Mouse (Mus musculus): ENCODE data around the gene Evi5. TPM values are rescaled to one million over a fixed set of nuclear protein-coding genes. Genes with fewer than 3 reads are reported as not detected.
A peak's percentile ranks its signal among the peaks of the same experiment; 100 is the strongest.

Evi5 gene
- polyA plus RNA-seq, 1 experiment from 2014 or later = 55.0 TPM

- Histone ChIP-seq H3K36me3 (no peaks in the 10 kb centered on the region), H3K9me3 (no peaks in the 10 kb centered on the region), H3K4me3 (peak within 1 kb of the TSS; percentile 25), H3K9ac (no peak within 1 kb of the TSS), H3K4me2 (peak within 1 kb of the TSS; percentile 43), H3K4me1 (replicated peaks) (peaks cover 51% of the 10 kb centered on the region), H3K27me3 (peaks cover 96% of the 10 kb centered on the region), H3K27ac (no peak within 1 kb of the TSS)
- peak; percentile 50; the same call in 1 of the 2 replicates for ATAC-seq (ENCODE audit: low FRiP score)
- 1% methylated on average over 41 of the region's 41 CpGs for WGBS
These were observed 149.3 kb downstream of the Evi5 start, which contains the start of gene Gfi1 for GRCm38 (mm10) chr5:107725435-107726261. Gfi1 (minus strand) TSS chr5:107726036.

DNA sequence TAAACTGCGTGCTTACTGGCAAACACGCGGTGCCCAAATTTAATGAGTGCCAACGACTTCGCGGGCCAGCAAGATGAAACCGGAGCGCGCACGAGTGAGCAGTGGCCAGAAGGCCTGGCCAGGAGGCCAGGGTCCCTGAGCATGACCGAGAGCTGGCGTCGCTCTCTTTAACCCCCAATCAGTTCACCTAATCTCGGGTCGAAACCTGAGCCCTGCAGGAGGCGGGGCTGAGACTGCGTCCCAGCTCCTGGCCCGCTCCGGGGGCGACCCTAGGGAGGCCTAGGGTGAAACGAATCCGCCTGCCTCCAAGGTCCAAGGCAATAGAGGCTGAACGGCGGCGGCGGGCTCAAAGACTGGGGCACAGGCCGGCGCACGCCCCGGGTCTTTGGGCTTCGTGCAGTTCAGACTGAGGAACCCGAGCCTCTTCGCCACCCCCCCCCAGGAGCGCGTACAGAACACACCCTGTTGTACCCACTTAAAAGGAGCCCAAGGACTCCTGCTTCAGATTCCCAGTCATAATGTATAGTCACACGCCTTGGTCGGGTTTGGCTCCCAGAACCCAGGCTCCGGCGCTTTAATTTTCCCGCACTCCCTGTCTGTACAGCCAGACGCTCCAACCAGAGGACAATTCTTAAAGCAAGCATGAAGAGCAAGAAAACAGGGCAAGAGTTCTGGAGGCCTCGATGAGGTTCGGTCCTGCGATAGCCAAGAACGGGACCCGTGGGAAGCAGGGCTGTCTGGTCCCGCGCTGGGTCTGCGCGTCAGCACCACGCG, 150.1 kb downstream of the Evi5 start:
- under 1% methylated on average over 52 of the region's 52 CpGs for whole genome bisulfite sequencing
- Histone ChIP-seq H3K4me1 (replicated peaks) (peaks cover 51% of the 10 kb centered on the region), H3K9ac (no peak overlapping the region), H3K4me3 (peak overlapping the region; percentile 19), H3K36me3 (no peaks in the 10 kb centered on the region), H3K9me3 (no peaks in the 10 kb centered on the region), H3K4me2 (peak overlapping the region; percentile 43), H3K27ac (no peak overlapping the region), H3K27me3 (peaks cover 96% of the 10 kb centered on the region)
- no peak for ATAC-seq (ENCODE audit: low FRiP score)

- Histone ChIP-seq H3K4me2 (peak overlapping the region; percentile 29; the same call in 1 of the 2 replicates), H3K27ac (no peak overlapping the region), H3K9me3 (no peaks in the 10 kb centered on the region), H3K4me1 (replicated peaks) (peaks cover 51% of the 10 kb centered on the region), H3K4me3 (peak overlapping the region; percentile 20; the same call in 1 of the 2 replicates), H3K27me3 (peaks cover 99% of the 10 kb centered on the region), H3K9ac (no peak overlapping the region), H3K36me3 (no peaks in the 10 kb centered on the region)
- ATAC-seq (ENCODE audit: low FRiP score) = no peak
- WGBS = 1% methylated on average over 49 of the region's 49 CpGs
These were observed 151.1 kb downstream of the Evi5 start for GRCm38 (mm10) chr5:107723541-107724511.

DNA sequence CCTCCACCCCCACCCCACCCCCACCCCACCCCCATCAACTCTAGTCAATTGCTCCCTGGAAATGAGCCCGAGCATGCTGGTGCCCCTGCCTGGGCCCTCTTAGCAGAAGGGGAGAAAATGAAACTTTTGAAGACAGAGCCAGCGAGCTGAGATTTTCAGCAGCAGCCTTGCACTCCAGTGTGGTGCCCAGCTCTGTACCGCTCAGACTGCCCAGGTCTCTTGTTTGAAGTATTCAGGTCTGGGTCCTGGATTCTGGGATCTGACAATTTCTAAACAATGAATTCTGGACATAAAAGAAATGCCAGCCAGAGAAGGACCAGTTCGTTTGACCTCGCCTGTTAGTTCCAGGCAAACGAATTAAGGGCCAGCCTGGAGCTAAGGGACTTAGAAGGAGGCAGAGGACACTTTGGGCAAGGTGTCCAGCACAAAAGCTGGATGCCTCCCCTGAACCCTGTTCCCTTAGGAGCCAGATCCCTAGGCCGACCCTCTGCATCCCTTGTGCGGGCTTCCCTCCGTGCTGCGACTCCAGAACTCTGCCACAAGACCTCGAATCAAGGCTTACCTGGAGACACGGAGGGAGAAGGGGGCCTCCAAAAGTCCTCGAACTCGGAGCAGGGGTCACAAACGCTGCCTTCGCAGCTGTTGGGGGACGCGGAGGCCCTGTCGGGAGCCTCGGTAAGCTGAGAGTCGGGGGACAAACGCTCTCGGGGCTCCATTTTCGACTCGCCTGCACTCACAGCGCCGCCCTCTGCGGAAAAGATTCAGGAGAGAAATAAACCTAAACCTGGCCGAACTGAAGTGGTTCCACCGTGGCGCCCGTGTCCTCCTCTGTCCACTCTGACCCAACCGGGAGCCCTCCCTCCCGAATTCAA, 152.0 kb downstream of the Evi5 start:
- no peak for ATAC-seq (ENCODE audit: low FRiP score)

DNA sequence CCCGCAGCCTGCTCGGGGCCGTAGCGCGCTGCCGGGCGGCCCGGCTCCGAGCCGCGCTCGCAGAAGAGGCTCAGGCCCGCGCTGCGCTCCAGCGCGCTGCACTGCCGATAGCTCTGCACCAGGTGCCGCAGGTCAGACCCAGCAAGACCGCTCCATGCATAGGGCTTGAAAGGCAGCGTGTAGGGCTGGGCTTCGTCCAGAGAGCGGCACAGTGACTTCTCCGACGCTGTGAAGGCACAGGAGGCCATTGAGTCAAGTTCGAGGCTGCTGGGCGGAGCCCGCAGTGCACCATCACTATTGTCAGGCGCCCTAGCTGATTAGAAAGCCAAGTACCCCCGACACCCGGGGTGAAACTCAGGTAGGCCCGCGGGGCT, 153.3 kb downstream of the Evi5 start:
- ATAC-seq (ENCODE audit: low FRiP score) = 0 out of 2 replicates have a peak, but pooled peaks have one; percentile 34
- H3K4me3 ChIP-seq = peak overlapping the region; percentile 34
- peak overlapping the region; percentile 29; the same call in 1 of the 2 replicates for H3K9ac ChIP-seq
- H3K27me3 ChIP-seq = peaks cover 99% of the 10 kb centered on the region
- H3K4me2 ChIP-seq = peak overlapping the region; percentile 58
- H3K36me3 ChIP-seq = no peaks in the 10 kb centered on the region
- H3K9me3 ChIP-seq = no peaks in the 10 kb centered on the region
- H3K4me1 ChIP-seq (replicated peaks) = peaks cover 49% of the 10 kb centered on the region
- H3K27ac ChIP-seq = no peak overlapping the region
- under 1% methylated on average over 33 of the region's 33 CpGs for WGBS

More for the DNA sequence above, 152.0 kb downstream of the Evi5 start:
- peaks cover 98% of the 10 kb centered on the region for H3K27me3 ChIP-seq
- H3K4me1 ChIP-seq (replicated peaks) = peaks cover 51% of the 10 kb centered on the region
- H3K4me2 ChIP-seq = peak overlapping the region; percentile 29; the same call in 1 of the 2 replicates
- under 1% methylated on average over 34 of the region's 34 CpGs for WGBS
- H3K27ac ChIP-seq = no peak overlapping the region
- peak overlapping the region; percentile 20; the same call in 1 of the 2 replicates for H3K4me3 ChIP-seq
- no peak overlapping the region for H3K9ac ChIP-seq
- H3K36me3 ChIP-seq = no peaks in the 10 kb centered on the region
- no peaks in the 10 kb centered on the region for H3K9me3 ChIP-seq

- peaks cover 99% of the 10 kb centered on the region for H3K27me3 ChIP-seq
- no peaks in the 10 kb centered on the region for H3K9me3 ChIP-seq
- H3K4me2 ChIP-seq = peak overlapping the region; percentile 58
- 1% methylated on average over 55 of the region's 58 CpGs for WGBS
- peak overlapping the region; percentile 34 for H3K4me3 ChIP-seq
- H3K4me1 ChIP-seq (replicated peaks) = peaks cover 44% of the 10 kb centered on the region
- H3K27ac ChIP-seq = no peak overlapping the region
- H3K36me3 ChIP-seq = no peaks in the 10 kb centered on the region
- H3K9ac ChIP-seq = peak overlapping the region; percentile 29; the same call in 1 of the 2 replicates
- 0 out of 2 replicates have a peak, but pooled peaks have one; percentile 11 for ATAC-seq (ENCODE audit: low FRiP score)
These were observed 153.8 kb downstream of the Evi5 start for GRCm38 (mm10) chr5:107720991-107721637.

DNA sequence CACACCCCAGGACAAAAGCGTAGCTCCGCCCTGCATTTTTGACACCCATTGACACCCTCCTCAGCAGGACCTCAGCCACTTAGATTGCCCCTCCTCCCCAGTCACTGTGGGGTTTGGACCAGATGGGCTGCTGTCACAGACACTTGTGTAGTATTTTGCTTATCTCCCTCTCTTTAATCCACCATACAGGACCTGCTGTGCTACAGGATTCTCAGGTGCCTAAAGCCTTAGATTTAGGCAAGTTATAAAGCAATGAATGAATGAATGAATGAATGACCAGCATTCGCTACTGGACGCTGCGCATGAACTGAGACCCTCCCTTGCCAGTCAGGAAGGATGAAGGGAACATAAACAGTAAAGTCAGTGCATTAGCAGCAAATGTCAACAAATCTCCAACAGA, 154.4 kb downstream of the Evi5 start:
- no peak overlapping the region for H3K27ac ChIP-seq
- no peak overlapping the region for H3K4me2 ChIP-seq
- 4% methylated on average over 5 of the region's 5 CpGs for WGBS
- peaks cover 39% of the 10 kb centered on the region for H3K4me1 ChIP-seq (replicated peaks)
- ATAC-seq (ENCODE audit: low FRiP score) = no peak
- no peak overlapping the region for H3K4me3 ChIP-seq
- no peaks in the 10 kb centered on the region for H3K9me3 ChIP-seq
- H3K36me3 ChIP-seq = no peaks in the 10 kb centered on the region
- peaks cover 94% of the 10 kb centered on the region for H3K27me3 ChIP-seq
- H3K9ac ChIP-seq = no peak overlapping the region

DNA sequence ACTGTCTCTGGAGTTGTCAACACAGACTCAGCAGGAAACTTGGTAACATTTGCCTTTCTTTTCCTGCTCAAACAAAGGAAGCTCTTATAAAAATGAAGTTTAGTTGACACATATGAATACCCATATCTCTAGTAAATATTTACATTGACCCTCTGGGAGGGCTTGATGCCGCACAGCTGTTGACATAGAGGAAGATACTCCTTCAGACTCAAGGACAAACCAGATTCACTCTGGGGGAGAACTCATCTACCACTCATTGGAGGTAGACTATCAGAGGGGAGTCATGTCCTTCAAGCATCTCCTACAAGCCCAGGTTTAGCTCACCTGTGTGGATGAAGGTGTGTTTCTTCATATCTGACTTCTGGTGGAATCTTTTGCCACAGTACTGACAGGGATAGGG, 155.1 kb downstream of the Evi5 start:
- H3K9me3 ChIP-seq = no peaks in the 10 kb centered on the region
- ATAC-seq (ENCODE audit: low FRiP score) = no peak

GRCm38 (mm10) chr5:107719209-107719608, 155.7 kb downstream of the Evi5 start:
- Histone ChIP-seq H3K4me2 (no peak overlapping the region), H3K4me3 (no peak overlapping the region), H3K36me3 (no peaks in the 10 kb centered on the region), H3K9me3 (no peaks in the 10 kb centered on the region), H3K27me3 (peaks cover 90% of the 10 kb centered on the region), H3K27ac (no peak overlapping the region), H3K9ac (no peak overlapping the region), H3K4me1 (replicated peaks) (peaks cover 27% of the 10 kb centered on the region)
- 20% methylated on average over 3 of the region's 3 CpGs for WGBS
- no peak for ATAC-seq (ENCODE audit: low FRiP score)

More for the DNA sequence above, 155.1 kb downstream of the Evi5 start:
- H3K36me3 ChIP-seq = no peaks in the 10 kb centered on the region
- peaks cover 31% of the 10 kb centered on the region for H3K4me1 ChIP-seq (replicated peaks)
- H3K27me3 ChIP-seq = peaks cover 90% of the 10 kb centered on the region
- no peak overlapping the region for H3K4me2 ChIP-seq
- no peak overlapping the region for H3K9ac ChIP-seq
- 25% methylated on average over 1 of the region's 1 CpGs for WGBS
- H3K4me3 ChIP-seq = no peak overlapping the region
- H3K27ac ChIP-seq = no peak overlapping the region

GRCm38 (mm10) chr5:107717871-107718361, 157.0 kb downstream of the Evi5 start:
- Histone ChIP-seq H3K9me3 (no peaks in the 10 kb centered on the region), H3K27ac (no peak overlapping the region)

More at GRCm38 (mm10) chr5:107717871-107718361, 157.0 kb downstream of the Evi5 start:
- Histone ChIP-seq H3K4me3 (no peak overlapping the region), H3K27me3 (peaks cover 87% of the 10 kb centered on the region), H3K9ac (no peak overlapping the region), H3K36me3 (no peaks in the 10 kb centered on the region), H3K4me2 (no peak overlapping the region), H3K4me1 (replicated peaks) (peaks cover 14% of the 10 kb centered on the region)
- WGBS = 16% methylated on average over 11 of the region's 11 CpGs
- no peak for ATAC-seq (ENCODE audit: low FRiP score)

Measured in hindbrain, embryonic 13.5 days (tissue).